Mouse (Mus musculus): ENCODE results near the gene Gm21836.
A peak's percentile ranks its signal among the peaks of the same experiment; 100 is the strongest.

DNA sequence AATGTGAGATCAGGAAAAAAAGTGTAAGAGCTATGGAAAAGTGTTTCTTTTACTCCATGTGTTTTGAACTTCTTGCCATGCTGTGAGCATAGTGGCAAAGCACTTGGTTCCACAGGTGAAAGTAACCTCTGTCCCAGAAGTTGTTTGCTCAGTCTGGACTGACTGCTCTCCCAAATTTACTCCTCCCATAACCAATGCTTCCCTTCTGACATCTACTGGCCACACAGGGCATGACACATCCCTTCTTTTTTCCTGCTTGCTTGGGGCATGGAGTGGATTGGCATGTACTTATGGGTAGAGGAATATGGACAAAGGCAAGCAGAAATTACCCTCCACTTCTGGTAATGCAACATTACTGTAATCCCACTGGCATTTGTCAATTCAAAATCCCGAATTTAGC, 37.0 kb downstream of the Gm21836 start:
- TF ChIP-seq CTCF (IDR thresholded peaks at IDR 0.05; ENCODE audit: low read depth, low read length) (peak; percentile 62), TAL1 (conservative IDR thresholded peaks at IDR 0.05; ENCODE audit: low read depth, low read length) (no peak), GATA1 (IDR thresholded peaks at IDR 0.05; ENCODE audit: borderline replicate concordance, low read length) (no peak)

Data from G1E (cell line).